Mouse (Mus musculus): ENCODE measurements around the gene Lrrc7.

Gene Lrrc7

GRCm38 (mm10) chr3:158061811-158062523, 500.1 kb downstream of the Lrrc7 start:
- no peak for DNase-seq

DNA sequence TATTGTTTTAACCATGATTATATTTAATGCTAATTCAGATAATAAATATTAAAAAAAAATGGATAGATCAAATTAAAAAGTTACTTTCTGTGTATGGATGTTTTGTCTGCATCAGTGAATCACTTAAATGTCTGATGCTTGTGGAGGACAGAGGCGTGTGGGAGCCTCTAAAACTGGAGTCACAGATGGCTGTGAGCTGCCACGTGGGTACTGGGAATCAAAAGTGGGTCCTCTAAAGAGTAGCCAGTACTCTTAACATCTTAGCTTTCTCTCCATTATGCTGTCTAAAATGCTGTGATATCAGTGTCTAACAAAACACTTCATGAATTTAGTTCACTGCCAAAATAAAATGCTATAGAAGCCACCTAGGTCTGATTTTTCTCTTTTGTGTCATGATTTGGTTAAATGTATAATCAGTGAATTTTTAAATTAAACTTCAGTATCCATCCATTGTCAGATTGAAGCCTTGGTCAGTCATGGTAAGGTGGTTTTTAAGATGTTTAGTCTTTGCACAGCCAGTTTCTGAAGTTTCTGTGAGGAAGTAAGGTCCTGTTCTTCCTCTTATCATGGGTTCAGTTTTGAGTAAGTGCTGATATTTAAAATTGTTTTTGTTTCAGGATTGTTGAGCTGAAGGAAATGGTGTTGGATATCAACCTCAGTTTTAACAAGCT, 501.3 kb downstream of the Lrrc7 start:
- no peak for DNase-seq

DNA sequence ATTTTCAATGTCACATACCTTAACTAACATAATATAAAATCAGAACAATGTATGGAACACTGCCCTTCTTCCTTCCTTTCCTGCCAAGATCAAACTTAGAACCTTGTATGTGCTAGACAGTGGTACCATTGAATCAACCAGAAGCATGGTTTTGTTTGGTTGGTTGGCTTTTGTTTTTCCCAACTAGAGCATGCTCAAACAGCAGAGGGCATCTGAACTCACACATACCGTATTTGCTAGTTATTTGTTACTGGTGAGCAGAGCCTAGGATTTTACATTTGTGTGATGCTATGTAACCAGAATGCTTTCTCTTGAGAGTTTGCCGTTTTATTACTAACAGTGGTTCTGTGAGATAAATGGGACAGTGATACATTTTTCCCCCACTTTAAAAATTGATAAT, 512.5 kb downstream of the Lrrc7 start:
- no peak for DNase-seq

- no peak for DNase-seq
Observed at GRCm38 (mm10) chr3:158040755-158041154, 521.3 kb downstream of the Lrrc7 start.

- no peak for DNase-seq
Observed at GRCm38 (mm10) chr3:158038106-158038505, 523.9 kb downstream of the Lrrc7 start.

GRCm38 (mm10) chr3:158036329-158036988, 525.6 kb downstream of the Lrrc7 start, which contains the start of the genes Srsf11 and Lrrc40:
Srsf11 (minus strand) TSS chr3:158036639.
Lrrc40 (plus strand) TSS chr3:158036662.
- peak; percentile 95 for DNase-seq

DNA sequence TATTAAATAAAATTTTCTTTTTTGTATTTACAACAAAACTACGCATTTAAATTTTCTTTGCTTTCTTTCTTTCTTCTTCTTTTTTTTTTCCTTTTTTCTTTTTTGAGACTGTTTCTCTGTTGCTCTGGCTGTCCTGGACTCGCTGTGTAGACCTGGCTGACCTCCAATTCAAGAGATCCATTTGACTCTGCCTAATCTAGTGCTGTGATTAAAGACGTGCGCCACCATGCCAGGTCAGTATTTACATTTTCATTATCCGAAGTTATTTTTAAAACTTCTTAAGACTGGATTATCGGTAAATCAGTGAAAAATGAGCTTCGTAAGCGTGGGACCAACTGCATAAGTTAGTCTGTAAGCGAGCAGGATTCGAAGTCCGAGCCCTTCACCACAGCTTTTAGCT, 526.2 kb downstream of the Lrrc7 start:
- DNase-seq = no peak
